Mouse (Mus musculus): Measurements from ENCODE around the gene Col1a2. TPM values are rescaled to one million over a fixed set of nuclear protein-coding genes. Genes with fewer than 3 reads are reported as not detected.

Col1a2 gene
- not detected in 2 replicates for polyA plus RNA-seq (2012; ENCODE audit: insufficient read depth, insufficient read length, low replicate concordance, missing spikeins)

GRCm38 (mm10) chr6:4504603-4505131 is at the start of gene Col1a2:
Gene Col1a2 (plus strand): TSS chr6:4504814.
- 61% methylated on average over 3 of the region's 3 CpGs for WGBS
- peaks cover 7% of the 10 kb centered on the region for H3K4me1 ChIP-seq (ENCODE audit: control insufficient read depth, insufficient read depth, low read length)
- TF ChIP-seq POLR2A (IDR thresholded peaks at IDR 0.05; ENCODE audit: insufficient read depth, low read depth, low read length): no peak
- TF ChIP-seq CTCF (IDR thresholded peaks at IDR 0.05; ENCODE audit: insufficient read depth, low read depth, low read length): no peak

GRCm38 (mm10) chr6:4455518-4455917 is 49.1 kb upstream of the Col1a2 start:
- 71% methylated on average over 5 of the region's 5 CpGs for WGBS
- Histone ChIP-seq H3K27ac (ENCODE audit: insufficient read depth, low read depth, low read length) (no peak overlapping the region), H3K4me1 (ENCODE audit: control insufficient read depth, insufficient read depth, low read length) (no peaks in the 10 kb centered on the region), H3K4me3 (ENCODE audit: insufficient read depth, low read depth, low read length) (no peak overlapping the region)
- TF ChIP-seq CTCF (IDR thresholded peaks at IDR 0.05; ENCODE audit: insufficient read depth, low read depth, low read length) (no peak), POLR2A (IDR thresholded peaks at IDR 0.05; ENCODE audit: insufficient read depth, low read depth, low read length) (no peak)

More at GRCm38 (mm10) chr6:4504603-4505131, at the start of gene Col1a2:
- peak within 1 kb of the TSS; percentile 24 for H3K4me3 ChIP-seq (ENCODE audit: insufficient read depth, low read depth, low read length)
- no peak within 1 kb of the TSS for H3K27ac ChIP-seq (ENCODE audit: insufficient read depth, low read depth, low read length)

GRCm38 (mm10) chr6:4455961-4456617 is 48.5 kb upstream of the Col1a2 start:
- Histone ChIP-seq H3K27ac (ENCODE audit: insufficient read depth, low read depth, low read length) (no peak overlapping the region), H3K4me1 (ENCODE audit: control insufficient read depth, insufficient read depth, low read length) (no peaks in the 10 kb centered on the region), H3K4me3 (ENCODE audit: insufficient read depth, low read depth, low read length) (no peak overlapping the region)
- no peak for TF ChIP-seq POLR2A (IDR thresholded peaks at IDR 0.05; ENCODE audit: insufficient read depth, low read depth, low read length)
- TF ChIP-seq CTCF (IDR thresholded peaks at IDR 0.05; ENCODE audit: insufficient read depth, low read depth, low read length): no peak
- WGBS: 45% methylated on average over 5 of the region's 5 CpGs

GRCm38 (mm10) chr6:4456691-4457447 is 47.7 kb upstream of the Col1a2 start:
- TF ChIP-seq CTCF (IDR thresholded peaks at IDR 0.05; ENCODE audit: insufficient read depth, low read depth, low read length): no peak
- no peak for TF ChIP-seq POLR2A (IDR thresholded peaks at IDR 0.05; ENCODE audit: insufficient read depth, low read depth, low read length)
- H3K4me3 ChIP-seq (ENCODE audit: insufficient read depth, low read depth, low read length): no peak overlapping the region
- no peaks in the 10 kb centered on the region for H3K4me1 ChIP-seq (ENCODE audit: control insufficient read depth, insufficient read depth, low read length)
- no peak overlapping the region for H3K27ac ChIP-seq (ENCODE audit: insufficient read depth, low read depth, low read length)
- WGBS: 79% methylated on average over 12 of the region's 12 CpGs

GRCm38 (mm10) chr6:4457555-4457996 is 47.0 kb upstream of the Col1a2 start:
- H3K4me1 ChIP-seq (ENCODE audit: control insufficient read depth, insufficient read depth, low read length): no peaks in the 10 kb centered on the region
- TF ChIP-seq POLR2A (IDR thresholded peaks at IDR 0.05; ENCODE audit: insufficient read depth, low read depth, low read length) (no peak), CTCF (IDR thresholded peaks at IDR 0.05; ENCODE audit: insufficient read depth, low read depth, low read length) (no peak)
- WGBS: 54% methylated on average over 6 of the region's 6 CpGs
- no peak overlapping the region for H3K27ac ChIP-seq (ENCODE audit: insufficient read depth, low read depth, low read length)
- H3K4me3 ChIP-seq (ENCODE audit: insufficient read depth, low read depth, low read length): no peak overlapping the region

GRCm38 (mm10) chr6:4465320-4465719 is 39.3 kb upstream of the Col1a2 start:
- no peak for TF ChIP-seq POLR2A (IDR thresholded peaks at IDR 0.05; ENCODE audit: insufficient read depth, low read depth, low read length)
- no peak for TF ChIP-seq CTCF (IDR thresholded peaks at IDR 0.05; ENCODE audit: insufficient read depth, low read depth, low read length)
- no peak overlapping the region for H3K4me3 ChIP-seq (ENCODE audit: insufficient read depth, low read depth, low read length)
- no peaks in the 10 kb centered on the region for H3K4me1 ChIP-seq (ENCODE audit: control insufficient read depth, insufficient read depth, low read length)
- H3K27ac ChIP-seq (ENCODE audit: insufficient read depth, low read depth, low read length): no peak overlapping the region
- 62% methylated on average over 3 of the region's 3 CpGs for WGBS

- WGBS: 68% methylated on average over 4 of the region's 4 CpGs
- TF ChIP-seq POLR2A (IDR thresholded peaks at IDR 0.05; ENCODE audit: insufficient read depth, low read depth, low read length) (no peak), CTCF (IDR thresholded peaks at IDR 0.05; ENCODE audit: insufficient read depth, low read depth, low read length) (no peak)
- H3K4me3 ChIP-seq (ENCODE audit: insufficient read depth, low read depth, low read length): no peak overlapping the region
- no peaks in the 10 kb centered on the region for H3K4me1 ChIP-seq (ENCODE audit: control insufficient read depth, insufficient read depth, low read length)
- H3K27ac ChIP-seq (ENCODE audit: insufficient read depth, low read depth, low read length): no peak overlapping the region
Measured at GRCm38 (mm10) chr6:4483577-4483936, 21.1 kb upstream of the Col1a2 start.

- 57% methylated on average over 7 of the region's 7 CpGs for WGBS
- H3K27ac ChIP-seq (ENCODE audit: insufficient read depth, low read depth, low read length): no peak overlapping the region
- H3K4me1 ChIP-seq (ENCODE audit: control insufficient read depth, insufficient read depth, low read length): no peaks in the 10 kb centered on the region
- no peak overlapping the region for H3K4me3 ChIP-seq (ENCODE audit: insufficient read depth, low read depth, low read length)
- TF ChIP-seq CTCF (IDR thresholded peaks at IDR 0.05; ENCODE audit: insufficient read depth, low read depth, low read length): no peak
- TF ChIP-seq POLR2A (IDR thresholded peaks at IDR 0.05; ENCODE audit: insufficient read depth, low read depth, low read length): no peak
Measured at GRCm38 (mm10) chr6:4483937-4484601, 20.5 kb upstream of the Col1a2 start.
